Mouse (Mus musculus) stomach, embryonic 14.5 days (tissue): ENCODE measurements at regions not wholly inside any gene's neighbourhood (a gene's known extent, or its start where the extent isn't known, plus 50 kb on each side); places are given as distances from the start of the nearest gene placed in this dataset.

Experiments used
- ATAC-seq: fragments of 200-750 bp; cut with Nextera tagmentation; 2 replicates; pipeline ENCODE4 v1.8.0; 2017; ENCODE audit warnings: low read depth, moderate TSS enrichment; ENCODE audit not compliant: insufficient number of reproducible peaks, insufficient read depth, low FRiP score
- H3K27ac ChIP-seq: fragments of 300-500 bp; sonication (generic); 2 replicates; pipeline ENCODE4 v1.5.1; 2014; ENCODE audit warnings: mild to moderate bottlenecking, low read length, moderate library complexity, mixed read lengths
- H3K27me3 ChIP-seq: fragments of 300-500 bp; sonication (generic); 2 replicates; pipeline ENCODE4 v1.6.1; 2014; ENCODE audit warnings: low read length, control low read depth, mixed read lengths; ENCODE audit not compliant: control insufficient read depth, insufficient read depth
- H3K36me3 ChIP-seq: fragments of 300-500 bp; sonication (generic); 2 replicates; pipeline ENCODE4 v1.6.1; 2014; ENCODE audit warnings: mild to moderate bottlenecking, control low read depth, low read length, moderate library complexity, mixed read lengths; ENCODE audit not compliant: control insufficient read depth, insufficient read depth
- H3K4me1 ChIP-seq: fragments of 300-500 bp; sonication (generic); 2 replicates; pipeline ENCODE4 v1.6.1; 2014; ENCODE audit warnings: low read length, control low read depth, mixed read lengths; ENCODE audit not compliant: control insufficient read depth, insufficient read depth
- H3K4me2 ChIP-seq: fragments of 300-500 bp; sonication (generic); replicated peaks from 2 replicates; pipeline ENCODE4 v1.6.1; 2014; ENCODE audit warnings: low read depth, low read length, control low read depth
- H3K4me3 ChIP-seq: fragments of 300-500 bp; sonication (generic); 2 replicates; pipeline ENCODE4 v1.5.1; 2014; ENCODE audit warnings: low read depth, low read length, control low read depth
- H3K9ac ChIP-seq: fragments of 300-500 bp; sonication (generic); replicated peaks from 2 replicates; pipeline ENCODE4 v1.6.1; 2014; ENCODE audit warnings: low read depth, mild to moderate bottlenecking, control low read depth, low read length, moderate library complexity, mixed read lengths
- H3K9me3 ChIP-seq: fragments of 300-500 bp; sonication (generic); 2 replicates; pipeline ENCODE4 v1.6.1; 2016; ENCODE audit warnings: low read depth, low read length, control low read depth; ENCODE audit not compliant: control insufficient read depth
- whole genome bisulfite sequencing: fragments of 180-500 bp; shearing (Covaris S2); extraction: QIAGEN DNeasy Blood & Tissue Kit; methylation state at CpG from one replicate; pipeline ENCODE4 v1.1.7; 2014; 5-methylcytosine and 5-hydroxymethylcytosine counted together

- H3K4me1 ChIP-seq: no peaks in the 10 kb centered on the region
- no peak overlapping the region for H3K9ac ChIP-seq
- ATAC-seq: no peak
- no peak overlapping the region for H3K4me2 ChIP-seq
- H3K27me3 ChIP-seq: no peaks in the 10 kb centered on the region
- H3K36me3 ChIP-seq: no peaks in the 10 kb centered on the region
- WGBS: 75% methylated on average over 19 of the region's 19 CpGs
- H3K4me3 ChIP-seq: no peak overlapping the region
- H3K27ac ChIP-seq: no peak overlapping the region
- H3K9me3 ChIP-seq: no peaks in the 10 kb centered on the region
Observed at GRCm38 (mm10) chr1:35452441-35453107, 602.8 kb downstream of the Plekhb2 start.

- H3K4me3 ChIP-seq: no peak overlapping the region
- no peak overlapping the region for H3K9ac ChIP-seq
- no peak overlapping the region for H3K4me2 ChIP-seq
- no peaks in the 10 kb centered on the region for H3K27me3 ChIP-seq
- H3K9me3 ChIP-seq: no peaks in the 10 kb centered on the region
- H3K4me1 ChIP-seq: no peaks in the 10 kb centered on the region
- H3K27ac ChIP-seq: no peak overlapping the region
- 64% methylated on average over 9 of the region's 9 CpGs for WGBS
- H3K36me3 ChIP-seq: no peaks in the 10 kb centered on the region
- ATAC-seq: no peak
Observed at GRCm38 (mm10) chr1:35457591-35457990, 607.8 kb downstream of the Plekhb2 start.

GRCm38 (mm10) chr1:35465081-35465480, 603.1 kb upstream of the Hs6st1 start:
- no peak overlapping the region for H3K4me2 ChIP-seq
- no peaks in the 10 kb centered on the region for H3K36me3 ChIP-seq
- no peak overlapping the region for H3K27ac ChIP-seq
- no peaks in the 10 kb centered on the region for H3K27me3 ChIP-seq
- H3K9me3 ChIP-seq: no peaks in the 10 kb centered on the region
- ATAC-seq: no peak
- no peak overlapping the region for H3K4me3 ChIP-seq
- H3K9ac ChIP-seq: no peak overlapping the region
- 0 out of 2 replicates have a peak, but pooled peaks cover 3% of the 10 kb centered on the region for H3K4me1 ChIP-seq
- 44% methylated on average over 3 of the region's 3 CpGs for WGBS

GRCm38 (mm10) chr1:35469185-35469753, 598.9 kb upstream of the Hs6st1 start:
- no peaks in the 10 kb centered on the region for H3K36me3 ChIP-seq
- H3K4me3 ChIP-seq: no peak overlapping the region
- no peak overlapping the region for H3K27ac ChIP-seq
- no peak overlapping the region for H3K4me2 ChIP-seq
- WGBS: 75% methylated on average over 4 of the region's 4 CpGs
- H3K4me1 ChIP-seq: 0 out of 2 replicates have a peak, but pooled peaks cover 3% of the 10 kb centered on the region
- no peak overlapping the region for H3K9ac ChIP-seq
- H3K9me3 ChIP-seq: peaks cover 9% of the 10 kb centered on the region
- no peak for ATAC-seq
- H3K27me3 ChIP-seq: no peaks in the 10 kb centered on the region

GRCm38 (mm10) chr1:35478262-35478661, 589.9 kb upstream of the Hs6st1 start:
- H3K27ac ChIP-seq: no peak overlapping the region
- no peaks in the 10 kb centered on the region for H3K36me3 ChIP-seq
- H3K4me1 ChIP-seq: no peaks in the 10 kb centered on the region
- H3K9ac ChIP-seq: no peak overlapping the region
- H3K4me2 ChIP-seq: no peak overlapping the region
- no peak for ATAC-seq
- WGBS: 89% methylated on average over 1 of the region's 1 CpGs
- no peaks in the 10 kb centered on the region for H3K27me3 ChIP-seq
- peaks cover 11% of the 10 kb centered on the region for H3K9me3 ChIP-seq
- H3K4me3 ChIP-seq: no peak overlapping the region

GRCm38 (mm10) chr1:35495963-35496362, 572.2 kb upstream of the Hs6st1 start:
- no peak overlapping the region for H3K4me2 ChIP-seq

GRCm38 (mm10) chr1:35522951-35523350, 545.2 kb upstream of the Hs6st1 start:
- WGBS: 81% methylated on average over 5 of the region's 5 CpGs
- no peak overlapping the region for H3K9ac ChIP-seq
- no peaks in the 10 kb centered on the region for H3K36me3 ChIP-seq
- no peaks in the 10 kb centered on the region for H3K9me3 ChIP-seq
- no peaks in the 10 kb centered on the region for H3K27me3 ChIP-seq
- ATAC-seq: no peak
- H3K4me1 ChIP-seq: no peaks in the 10 kb centered on the region
- no peak overlapping the region for H3K27ac ChIP-seq
- H3K4me3 ChIP-seq: no peak overlapping the region
- H3K4me2 ChIP-seq: no peak overlapping the region

More at GRCm38 (mm10) chr1:35495963-35496362, 572.2 kb upstream of the Hs6st1 start:
- Histone ChIP-seq H3K27ac (no peak overlapping the region), H3K9ac (no peak overlapping the region), H3K9me3 (no peaks in the 10 kb centered on the region), H3K4me1 (no peaks in the 10 kb centered on the region), H3K27me3 (no peaks in the 10 kb centered on the region), H3K4me3 (no peak overlapping the region), H3K36me3 (no peaks in the 10 kb centered on the region)
- WGBS: 11% methylated on average over 5 of the region's 5 CpGs
- ATAC-seq: no peak

- Histone ChIP-seq H3K36me3 (no peaks in the 10 kb centered on the region), H3K4me3 (no peak overlapping the region), H3K27ac (no peak overlapping the region), H3K4me2 (no peak overlapping the region), H3K4me1 (no peaks in the 10 kb centered on the region), H3K9me3 (no peaks in the 10 kb centered on the region), H3K27me3 (no peaks in the 10 kb centered on the region), H3K9ac (no peak overlapping the region)
- ATAC-seq: no peak
- 67% methylated on average over 2 of the region's 2 CpGs for WGBS
Observed at GRCm38 (mm10) chr1:35523790-35524362, 544.3 kb upstream of the Hs6st1 start.
